Mouse (Mus musculus) G1E (cell line): ENCODE measurements around the gene Nectin1. TPM values are rescaled to one million over a fixed set of nuclear protein-coding genes. Genes with fewer than 3 reads are reported as not detected.

Experiments
- ATAC-seq: 2 replicates; pipeline ENCODE4 v1.8.0; 2016; ENCODE audit warnings: mild to moderate bottlenecking; ENCODE audit not compliant: insufficient number of reproducible peaks, poor library complexity, low FRiP score, severe bottlenecking; ENCODE audit errors: extremely low read depth
- DNase-seq: peaks from one replicate; pipeline ENCODE4 v3.0.0; 2012; ENCODE audit warnings: low spot score
- H3K27me3 ChIP-seq: 2 replicates; pipeline ENCODE4 v1.6.1; 2012; ENCODE audit warnings: mild to moderate bottlenecking, low read length, inconsistent platforms; ENCODE audit not compliant: insufficient read depth
- H3K36me3 ChIP-seq: replicated peaks from 2 replicates; pipeline ENCODE3; 2012; ENCODE audit warnings: mild to moderate bottlenecking, inconsistent platforms
- H3K4me1 ChIP-seq: 2 replicates; pipeline ENCODE4 v1.6.1; 2012; ENCODE audit warnings: low read depth, low read length, inconsistent platforms, mixed read lengths; ENCODE audit not compliant: insufficient read depth
- H3K4me3 ChIP-seq: 2 replicates; pipeline ENCODE4 v1.5.1; 2012; ENCODE audit warnings: low read depth, mild to moderate bottlenecking, inconsistent platforms, low read length, moderate library complexity, mixed read lengths
- H3K9me3 ChIP-seq: replicated peaks from 2 replicates; pipeline ENCODE4 v1.6.1; 2012; ENCODE audit warnings: inconsistent platforms
- CTCF ChIP-seq: IDR thresholded peaks from 2 replicates; pipeline ENCODE4 v1.5.1; 2012; ENCODE audit warnings: low read depth, low read length, inconsistent platforms, mixed read lengths
- GATA1 ChIP-seq: IDR thresholded peaks from 2 replicates; pipeline ENCODE4 v1.6.1; 2012; ENCODE audit warnings: borderline replicate concordance, low read length, inconsistent platforms, mixed read lengths
- GATA2 ChIP-seq: IDR thresholded peaks from 2 replicates; pipeline ENCODE4 v1.6.1; 2012; ENCODE audit warnings: low read depth, low read length, inconsistent platforms, borderline replicate concordance
- POLR2AphosphoS5 ChIP-seq: IDR thresholded peaks from 2 replicates; pipeline ENCODE4 v1.6.1; 2012; ENCODE audit warnings: low read depth, low read length, inconsistent platforms; ENCODE audit not compliant: insufficient replicate concordance
- TAL1 ChIP-seq: conservative IDR thresholded peaks from 2 replicates; pipeline ENCODE4 v1.6.1; 2012; ENCODE audit warnings: low read depth, low read length, inconsistent platforms, mixed read lengths
- polyA plus RNA-seq: library from polyadenylated mRNA; stranded (reverse); fragments of >175 nt; gene quantifications from 2 replicates; pipeline ENCODE4 v1.2.3, GENCODE M21; 2012
- total RNA-seq, 2 experiments: library from RNA; stranded (forward) in 1 of 2; stranded (reverse) in 1 of 2; fragments of 200-1000 nt in 1 of 2; fragments of >200 nt in 1 of 2; fragmentation: Nextera tagmentation in 1 of 2; gene quantifications; 2 replicates each; pipeline ENCODE4 v1.2.3; 2014 to 2017

The Nectin1 gene
- total and polyA plus RNA-seq, 3 experiments: 0.05 TPM; not detected in 2

DNA sequence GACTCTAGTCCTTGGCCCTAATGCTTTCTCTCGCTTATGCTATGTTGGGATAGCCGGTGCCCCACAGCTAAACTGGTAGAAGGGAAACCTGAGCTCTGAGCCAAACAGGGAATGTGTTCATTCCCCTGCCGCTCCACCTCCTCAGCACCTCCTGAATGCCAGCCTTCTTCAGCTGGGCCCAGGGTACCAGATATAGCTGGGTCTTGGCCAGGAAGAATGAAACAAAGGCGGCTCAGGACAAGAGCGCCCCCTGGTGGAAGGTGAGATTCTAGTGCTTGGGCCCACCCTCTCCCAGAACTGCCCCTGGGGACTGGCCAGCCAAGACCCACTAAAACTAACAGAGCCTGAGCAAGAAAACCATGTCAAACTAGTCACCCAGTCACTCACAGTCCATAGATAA, 83.8 kb downstream of the Nectin1 start:
- H3K4me3 ChIP-seq: no peak overlapping the region
- ATAC-seq: no peak
- no peaks in the 10 kb centered on the region for H3K27me3 ChIP-seq
- H3K9me3 ChIP-seq: peaks cover 30% of the 10 kb centered on the region
- no peaks in the 10 kb centered on the region for H3K4me1 ChIP-seq
- no peak for TF ChIP-seq GATA1
- peak; percentile 46 for TF ChIP-seq CTCF
- DNase-seq: no peak
- H3K36me3 ChIP-seq: no peaks in the 10 kb centered on the region

DNA sequence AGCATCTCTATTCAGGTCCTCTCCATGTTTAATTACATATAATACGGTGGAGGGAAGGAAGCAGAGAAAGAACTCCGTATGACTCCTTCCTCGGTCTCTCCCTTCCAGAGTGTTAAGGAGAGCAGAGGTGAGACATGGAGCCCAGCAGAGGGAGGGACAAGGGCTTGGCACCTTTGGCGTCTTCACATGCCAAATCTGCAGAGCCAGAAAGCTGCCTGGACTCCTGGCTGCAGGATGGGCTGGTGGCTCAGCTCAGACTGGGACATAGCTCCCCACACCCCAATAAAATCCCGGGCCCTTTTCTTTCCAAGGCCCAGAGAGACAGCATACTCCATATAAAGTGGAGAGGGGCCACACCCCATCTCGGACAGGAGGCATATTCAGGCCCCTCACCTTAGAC, 85.2 kb downstream of the Nectin1 start:
- Histone ChIP-seq H3K4me3 (no peak overlapping the region), H3K9me3 (peaks cover 37% of the 10 kb centered on the region), H3K27me3 (no peaks in the 10 kb centered on the region), H3K4me1 (no peaks in the 10 kb centered on the region), H3K36me3 (no peaks in the 10 kb centered on the region)
- ATAC-seq (no peak), DNase-seq (no peak)
- TF ChIP-seq CTCF (no peak), POLR2AphosphoS5 (no peak), GATA2 (no peak), TAL1 (no peak), GATA1 (no peak)

DNA sequence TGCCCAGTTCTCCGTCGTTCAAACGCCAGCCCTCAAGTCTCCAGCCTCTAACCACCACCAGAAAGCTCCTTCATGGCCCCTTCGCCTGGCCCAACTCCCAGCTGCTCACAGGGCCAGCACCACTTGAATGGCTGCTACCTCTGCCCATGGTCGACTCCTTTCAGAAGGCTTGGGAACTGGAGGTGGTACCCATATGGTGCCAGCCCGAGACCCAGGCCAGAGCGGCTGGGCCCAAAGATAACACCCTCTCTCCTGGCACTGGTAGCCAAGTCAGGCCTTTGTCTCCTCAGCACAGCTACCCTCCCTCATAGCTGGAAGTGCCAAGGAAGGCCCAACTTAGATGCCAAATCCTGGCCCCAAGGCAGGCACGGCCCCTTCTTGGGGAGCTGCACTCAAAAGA, 89.4 kb downstream of the Nectin1 start:
- Histone ChIP-seq H3K4me1 (no peaks in the 10 kb centered on the region), H3K36me3 (no peaks in the 10 kb centered on the region), H3K9me3 (peaks cover 39% of the 10 kb centered on the region), H3K27me3 (no peaks in the 10 kb centered on the region), H3K4me3 (no peak overlapping the region)
- ATAC-seq (no peak), DNase-seq (no peak)
- TF ChIP-seq POLR2AphosphoS5: no peak
- no peak for TF ChIP-seq GATA2
- TF ChIP-seq GATA1: no peak
- no peak for TF ChIP-seq TAL1
- no peak for TF ChIP-seq CTCF

DNA sequence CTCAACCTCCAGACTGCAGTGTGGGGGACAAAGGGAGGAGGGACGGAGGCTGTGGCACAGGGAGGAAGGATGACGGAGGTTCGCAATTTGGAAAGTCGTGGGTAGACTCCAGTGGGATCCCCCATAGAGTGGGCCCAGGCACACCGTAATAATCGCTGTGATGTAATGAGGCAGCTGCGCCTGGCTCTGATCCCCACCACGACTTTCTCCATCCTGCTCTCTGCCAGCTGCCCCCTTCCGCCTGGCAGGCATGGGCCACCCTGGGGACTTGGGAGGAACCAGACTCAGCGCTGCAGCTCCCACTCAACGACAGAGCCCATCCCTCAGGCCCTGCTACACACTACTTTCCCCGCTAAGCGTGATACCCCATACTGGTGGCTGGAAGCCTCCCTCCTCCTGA, 90.5 kb downstream of the Nectin1 start:
- H3K4me3 ChIP-seq: no peak overlapping the region
- DNase-seq: no peak
- no peaks in the 10 kb centered on the region for H3K4me1 ChIP-seq
- TF ChIP-seq POLR2AphosphoS5 (no peak), GATA1 (no peak), CTCF (no peak), GATA2 (no peak), TAL1 (no peak)
- no peaks in the 10 kb centered on the region for H3K27me3 ChIP-seq
- H3K36me3 ChIP-seq: no peaks in the 10 kb centered on the region
- peaks cover 42% of the 10 kb centered on the region for H3K9me3 ChIP-seq
- ATAC-seq: no peak

DNA sequence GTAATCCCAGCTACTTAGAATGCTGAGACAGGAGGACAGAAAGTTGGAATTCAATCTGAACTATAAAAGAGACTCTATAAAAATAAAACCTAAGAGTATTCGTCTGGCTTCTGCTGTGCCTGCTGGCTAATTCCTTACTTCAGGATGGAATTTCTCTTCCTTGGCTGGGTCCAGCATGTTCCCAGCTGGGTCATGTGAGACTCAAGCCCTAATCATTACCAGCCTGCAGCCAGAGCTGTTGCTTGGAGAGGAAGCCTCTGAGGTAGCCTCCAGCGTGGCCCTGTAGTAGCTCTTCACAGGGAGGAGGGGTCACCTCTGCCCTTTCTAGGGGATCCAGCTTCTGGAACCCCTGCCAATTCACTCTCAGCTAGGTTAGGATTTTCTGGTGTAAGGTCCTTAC, 94.8 kb downstream of the Nectin1 start:
- Histone ChIP-seq H3K4me1 (no peaks in the 10 kb centered on the region), H3K4me3 (no peak overlapping the region), H3K9me3 (peaks cover 53% of the 10 kb centered on the region), H3K36me3 (no peaks in the 10 kb centered on the region), H3K27me3 (no peaks in the 10 kb centered on the region)
- TF ChIP-seq POLR2AphosphoS5: no peak
- TF ChIP-seq TAL1: no peak
- TF ChIP-seq GATA2: no peak
- no peak for TF ChIP-seq CTCF
- TF ChIP-seq GATA1: no peak
- DNase-seq (no peak), ATAC-seq (no peak)

DNA sequence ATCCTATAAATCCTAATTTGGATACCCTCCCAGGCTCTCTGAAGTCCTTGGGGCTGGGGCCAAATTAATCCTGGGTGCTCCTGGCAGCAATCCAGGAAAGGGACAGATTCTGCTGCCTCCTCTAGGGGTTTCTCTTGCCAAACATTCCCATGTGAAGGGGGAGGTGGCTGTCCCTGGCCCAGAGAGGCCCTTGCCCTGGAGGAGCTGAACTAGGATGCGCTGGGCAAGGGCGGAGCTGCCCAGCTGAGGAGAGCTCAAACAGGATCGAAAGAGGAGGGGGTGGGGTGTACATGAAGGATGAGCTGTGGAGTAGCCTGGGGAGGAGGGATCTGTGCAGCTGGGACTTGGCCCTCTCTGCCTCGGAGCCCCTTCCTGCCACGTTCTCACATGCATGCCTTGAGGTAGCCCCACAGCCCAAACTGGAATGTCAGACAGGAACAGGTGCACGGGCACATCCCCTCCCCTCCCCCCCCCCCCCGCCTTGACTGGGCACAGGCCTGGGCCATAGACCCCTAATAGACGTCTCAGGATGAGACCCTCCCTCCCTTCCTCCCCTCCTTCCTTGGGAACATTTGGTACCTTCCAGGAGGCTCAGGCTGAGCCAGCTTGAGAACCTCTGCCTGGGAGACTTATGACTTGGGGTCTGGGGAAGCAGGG, 99.3 kb downstream of the Nectin1 start:
- H3K4me3 ChIP-seq: no peak overlapping the region
- ATAC-seq (no peak), DNase-seq (no peak)
- H3K4me1 ChIP-seq: no peaks in the 10 kb centered on the region
- no peaks in the 10 kb centered on the region for H3K36me3 ChIP-seq
- TF ChIP-seq GATA2: no peak
- peaks cover 47% of the 10 kb centered on the region for H3K9me3 ChIP-seq
- H3K27me3 ChIP-seq: no peaks in the 10 kb centered on the region

DNA sequence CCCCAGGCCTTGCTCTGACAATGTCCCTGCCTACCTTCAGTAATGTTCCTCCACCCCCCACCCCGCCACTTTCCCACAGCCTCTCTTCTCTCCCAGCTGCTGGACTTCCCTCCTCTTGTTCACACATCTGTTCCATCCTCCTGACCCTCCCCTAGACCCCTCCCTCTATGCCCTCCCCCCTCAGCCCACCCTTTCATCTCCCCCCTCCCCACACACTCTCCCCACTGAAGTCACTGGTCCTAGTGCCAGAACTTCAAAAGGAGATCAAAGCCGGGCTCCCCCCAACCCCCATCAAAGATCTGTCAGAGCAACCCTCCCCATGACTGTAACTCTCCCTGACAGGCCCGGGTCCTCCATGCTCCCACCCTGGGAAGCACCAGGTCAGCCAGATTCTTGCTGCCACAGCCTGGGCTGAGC, 99.9 kb downstream of the Nectin1 start:
- no peaks in the 10 kb centered on the region for H3K27me3 ChIP-seq

More for the DNA sequence above, 99.9 kb downstream of the Nectin1 start:
- TF ChIP-seq TAL1: no peak
- no peak for TF ChIP-seq CTCF
- no peak for TF ChIP-seq GATA2
- Histone ChIP-seq H3K4me3 (no peak overlapping the region), H3K4me1 (no peaks in the 10 kb centered on the region), H3K36me3 (no peaks in the 10 kb centered on the region), H3K9me3 (peaks cover 46% of the 10 kb centered on the region)
- DNase-seq: no peak
- ATAC-seq: no peak
